Mouse (Mus musculus): ENCODE results near the gene Prkar1b. TPM values are rescaled to one million over a fixed set of nuclear protein-coding genes. Genes with fewer than 3 reads are reported as not detected.

Gene Prkar1b
- polyA plus RNA-seq, 1 experiment from 2014 or later = 5.3 TPM

- DNase-seq (ENCODE audit: low spot score) = peak; percentile 52
- peak overlapping the region; percentile 77 for H3K4me2 ChIP-seq
- H3K27ac ChIP-seq (ENCODE audit: low read depth, low read length) = no peak overlapping the region
- no peaks in the 10 kb centered on the region for H3K36me3 ChIP-seq (ENCODE audit: control insufficient read depth, insufficient read depth, low read length)
- peaks cover 9% of the 10 kb centered on the region for H3K4me1 ChIP-seq (replicated peaks; ENCODE audit: control insufficient read depth, insufficient read depth, low read length)
- no peak overlapping the region for H3K9ac ChIP-seq (ENCODE audit: low read depth, low read length)
- no peak for ATAC-seq (replicated peaks; ENCODE audit: low FRiP score)
- H3K27me3 ChIP-seq (replicated peaks; ENCODE audit: control insufficient read depth, insufficient read depth, low read length) = peaks cover 83% of the 10 kb centered on the region
- H3K4me3 ChIP-seq (ENCODE audit: low read depth, low read length) = peak overlapping the region; percentile 64
- WGBS = 3% methylated on average over 59 of the region's 59 CpGs
- H3K9me3 ChIP-seq (ENCODE audit: control insufficient read depth, low read length) = no peaks in the 10 kb centered on the region
Observed at GRCm38 (mm10) chr5:138992611-138993370, 157.0 kb downstream of the Prkar1b start.

- H3K27me3 ChIP-seq (replicated peaks; ENCODE audit: control insufficient read depth, insufficient read depth, low read length) = peaks cover 73% of the 10 kb centered on the region
- no peak overlapping the region for H3K9ac ChIP-seq (ENCODE audit: low read depth, low read length)
- H3K36me3 ChIP-seq (ENCODE audit: control insufficient read depth, insufficient read depth, low read length) = no peaks in the 10 kb centered on the region
- no peak for DNase-seq (ENCODE audit: low spot score)
- WGBS = 37% methylated on average over 4 of the region's 4 CpGs
- H3K9me3 ChIP-seq (ENCODE audit: control insufficient read depth, low read length) = no peaks in the 10 kb centered on the region
- H3K4me3 ChIP-seq (ENCODE audit: low read depth, low read length) = no peak overlapping the region
- no peaks in the 10 kb centered on the region; the same call in none of the 2 replicates for H3K4me1 ChIP-seq (replicated peaks; ENCODE audit: control insufficient read depth, insufficient read depth, low read length)
- H3K4me2 ChIP-seq = no peak overlapping the region
- no peak for ATAC-seq (replicated peaks; ENCODE audit: low FRiP score)
- no peak overlapping the region for H3K27ac ChIP-seq (ENCODE audit: low read depth, low read length)
Observed at GRCm38 (mm10) chr5:138991734-138992133, 158.1 kb downstream of the Prkar1b start.

DNA sequence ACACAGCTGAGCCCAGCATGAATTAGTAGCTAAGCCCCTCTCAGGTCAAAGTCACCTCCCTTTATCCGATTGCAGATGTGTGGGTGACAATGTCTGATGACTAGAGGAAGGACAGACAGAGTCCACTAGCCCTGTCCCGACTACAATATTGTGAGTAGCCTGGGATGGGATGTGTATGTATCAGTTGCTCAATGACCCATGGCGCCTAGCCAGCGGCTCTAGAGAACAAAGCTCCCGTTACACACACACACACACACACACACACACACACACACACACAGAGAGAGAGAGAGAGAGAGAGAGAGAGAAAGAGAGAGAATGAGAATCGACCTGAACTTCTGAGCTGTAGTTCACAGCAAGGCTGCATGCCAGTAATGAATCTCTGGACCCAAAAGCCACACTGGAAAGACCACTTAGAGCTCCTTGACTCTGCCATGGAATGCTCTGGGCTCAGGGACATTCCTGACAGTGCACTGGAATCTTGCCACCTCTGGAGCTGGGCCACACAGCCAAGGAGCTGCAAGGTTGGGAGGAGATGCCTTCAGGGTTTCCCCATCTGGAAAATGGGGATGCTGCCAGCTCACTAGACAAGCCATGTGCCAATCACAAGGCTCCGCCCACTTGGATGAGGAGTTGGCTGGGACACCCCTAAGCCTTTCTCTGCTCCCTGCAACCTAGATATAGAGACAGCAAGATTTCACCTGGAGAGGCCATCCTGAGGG lies 159.0 kb downstream of the Prkar1b start:
- no peaks in the 10 kb centered on the region for H3K36me3 ChIP-seq (ENCODE audit: control insufficient read depth, insufficient read depth, low read length)
- no peaks in the 10 kb centered on the region; the same call in none of the 2 replicates for H3K4me1 ChIP-seq (replicated peaks; ENCODE audit: control insufficient read depth, insufficient read depth, low read length)
- H3K9ac ChIP-seq (ENCODE audit: low read depth, low read length) = no peak overlapping the region
- H3K9me3 ChIP-seq (ENCODE audit: control insufficient read depth, low read length) = no peaks in the 10 kb centered on the region
- 66% methylated on average over 7 of the region's 7 CpGs for WGBS
- no peak for DNase-seq (ENCODE audit: low spot score)
- ATAC-seq (replicated peaks; ENCODE audit: low FRiP score) = no peak
- H3K27ac ChIP-seq (ENCODE audit: low read depth, low read length) = no peak overlapping the region
- H3K27me3 ChIP-seq (replicated peaks; ENCODE audit: control insufficient read depth, insufficient read depth, low read length) = peaks cover 64% of the 10 kb centered on the region
- H3K4me2 ChIP-seq = no peak overlapping the region
- H3K4me3 ChIP-seq (ENCODE audit: low read depth, low read length) = no peak overlapping the region

GRCm38 (mm10) chr5:138989567-138989966 lies 160.2 kb downstream of the Prkar1b start:
- Histone ChIP-seq H3K4me2 (no peak overlapping the region), H3K4me3 (ENCODE audit: low read depth, low read length) (no peak overlapping the region), H3K4me1 (replicated peaks; ENCODE audit: control insufficient read depth, insufficient read depth, low read length) (no peaks in the 10 kb centered on the region; the same call in 1 of the 2 replicates), H3K9ac (ENCODE audit: low read depth, low read length) (no peak overlapping the region), H3K9me3 (ENCODE audit: control insufficient read depth, low read length) (no peaks in the 10 kb centered on the region), H3K36me3 (ENCODE audit: control insufficient read depth, insufficient read depth, low read length) (no peaks in the 10 kb centered on the region; the same call in 1 of the 2 replicates), H3K27me3 (replicated peaks; ENCODE audit: control insufficient read depth, insufficient read depth, low read length) (peaks cover 51% of the 10 kb centered on the region), H3K27ac (ENCODE audit: low read depth, low read length) (no peak overlapping the region)
- WGBS = 80% methylated on average over 6 of the region's 6 CpGs
- ATAC-seq (replicated peaks; ENCODE audit: low FRiP score) (no peak), DNase-seq (ENCODE audit: low spot score) (no peak)

- WGBS = 74% methylated on average over 9 of the region's 9 CpGs
Observed at GRCm38 (mm10) chr5:138988764-138989163, 161.0 kb downstream of the Prkar1b start.

GRCm38 (mm10) chr5:138987994-138988393 lies 161.8 kb downstream of the Prkar1b start:
- ATAC-seq (replicated peaks; ENCODE audit: low FRiP score) (no peak), DNase-seq (ENCODE audit: low spot score) (no peak)
- Histone ChIP-seq H3K4me1 (replicated peaks; ENCODE audit: control insufficient read depth, insufficient read depth, low read length) (no peaks in the 10 kb centered on the region; the same call in 1 of the 2 replicates), H3K9ac (ENCODE audit: low read depth, low read length) (no peak overlapping the region), H3K27me3 (replicated peaks; ENCODE audit: control insufficient read depth, insufficient read depth, low read length) (peaks cover 35% of the 10 kb centered on the region), H3K27ac (ENCODE audit: low read depth, low read length) (no peak overlapping the region), H3K36me3 (ENCODE audit: control insufficient read depth, insufficient read depth, low read length) (peaks cover 2% of the 10 kb centered on the region; the same call in 1 of the 2 replicates), H3K4me3 (ENCODE audit: low read depth, low read length) (no peak overlapping the region), H3K9me3 (ENCODE audit: control insufficient read depth, low read length) (no peaks in the 10 kb centered on the region), H3K4me2 (no peak overlapping the region)
- 83% methylated on average over 10 of the region's 10 CpGs for WGBS

More at GRCm38 (mm10) chr5:138988764-138989163, 161.0 kb downstream of the Prkar1b start:
- DNase-seq (ENCODE audit: low spot score) = no peak
- Histone ChIP-seq H3K27me3 (replicated peaks; ENCODE audit: control insufficient read depth, insufficient read depth, low read length) (peaks cover 43% of the 10 kb centered on the region), H3K9ac (ENCODE audit: low read depth, low read length) (no peak overlapping the region), H3K36me3 (ENCODE audit: control insufficient read depth, insufficient read depth, low read length) (peaks cover 2% of the 10 kb centered on the region; the same call in 1 of the 2 replicates), H3K27ac (ENCODE audit: low read depth, low read length) (no peak overlapping the region), H3K4me2 (no peak overlapping the region), H3K4me1 (replicated peaks; ENCODE audit: control insufficient read depth, insufficient read depth, low read length) (no peaks in the 10 kb centered on the region; the same call in 1 of the 2 replicates), H3K9me3 (ENCODE audit: control insufficient read depth, low read length) (no peaks in the 10 kb centered on the region), H3K4me3 (ENCODE audit: low read depth, low read length) (no peak overlapping the region)
- no peak for ATAC-seq (replicated peaks; ENCODE audit: low FRiP score)

- Histone ChIP-seq H3K9me3 (ENCODE audit: control insufficient read depth, low read length) (no peaks in the 10 kb centered on the region), H3K27me3 (replicated peaks; ENCODE audit: control insufficient read depth, insufficient read depth, low read length) (no peaks in the 10 kb centered on the region), H3K4me2 (no peak overlapping the region), H3K4me1 (replicated peaks; ENCODE audit: control insufficient read depth, insufficient read depth, low read length) (no peaks in the 10 kb centered on the region), H3K9ac (ENCODE audit: low read depth, low read length) (no peak overlapping the region), H3K36me3 (ENCODE audit: control insufficient read depth, insufficient read depth, low read length) (peaks cover 2% of the 10 kb centered on the region; the same call in 1 of the 2 replicates), H3K4me3 (ENCODE audit: low read depth, low read length) (no peak overlapping the region), H3K27ac (ENCODE audit: low read depth, low read length) (no peak overlapping the region)
- ATAC-seq (replicated peaks; ENCODE audit: low FRiP score) (no peak), DNase-seq (ENCODE audit: low spot score) (no peak)
- 76% methylated on average over 9 of the region's 9 CpGs for WGBS
Observed at GRCm38 (mm10) chr5:138981921-138982320, 167.9 kb downstream of the Prkar1b start.

DNA sequence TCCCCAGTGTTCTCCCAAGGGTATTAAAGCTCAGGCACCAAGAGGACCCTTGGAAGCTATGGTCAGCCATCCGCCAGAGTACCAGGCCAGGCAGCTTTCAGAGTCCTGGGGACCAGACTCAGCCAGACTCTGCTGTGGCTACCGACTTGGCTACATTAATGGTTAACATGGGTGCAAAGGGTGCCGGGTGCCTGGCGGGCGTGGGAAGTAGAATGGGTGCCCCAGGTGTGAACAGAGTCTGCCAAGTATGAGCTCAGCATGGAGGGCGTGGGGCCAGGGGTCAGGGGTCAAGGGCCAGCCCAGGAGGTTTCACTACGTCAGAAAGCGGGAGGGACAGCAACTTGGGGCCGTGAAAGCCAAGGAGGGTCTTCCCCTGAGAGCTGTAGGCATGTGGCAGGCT lies 169.2 kb downstream of the Prkar1b start:
- ATAC-seq (replicated peaks; ENCODE audit: low FRiP score) (peak; percentile 29; the same call in 1 of the 2 replicates), DNase-seq (ENCODE audit: low spot score) (no peak)
- no peak overlapping the region for H3K4me3 ChIP-seq (ENCODE audit: low read depth, low read length)
- H3K9ac ChIP-seq (ENCODE audit: low read depth, low read length) = no peak overlapping the region
- H3K9me3 ChIP-seq (ENCODE audit: control insufficient read depth, low read length) = no peaks in the 10 kb centered on the region
- 75% methylated on average over 9 of the region's 9 CpGs for WGBS
- H3K27ac ChIP-seq (ENCODE audit: low read depth, low read length) = no peak overlapping the region
- H3K27me3 ChIP-seq (replicated peaks; ENCODE audit: control insufficient read depth, insufficient read depth, low read length) = no peaks in the 10 kb centered on the region
- H3K36me3 ChIP-seq (ENCODE audit: control insufficient read depth, insufficient read depth, low read length) = peaks cover 2% of the 10 kb centered on the region; the same call in 1 of the 2 replicates
- no peak overlapping the region for H3K4me2 ChIP-seq
- H3K4me1 ChIP-seq (replicated peaks; ENCODE audit: control insufficient read depth, insufficient read depth, low read length) = no peaks in the 10 kb centered on the region
